Mouse (Mus musculus) T-cell, adult 2 months (primary cell): ENCODE data around the gene Tas1r3.

Experiments
- DNase-seq: peaks from one replicate; pipeline ENCODE4 v3.0.0; 2022; ENCODE audit warnings: low spot score

The Tas1r3 gene

DNA sequence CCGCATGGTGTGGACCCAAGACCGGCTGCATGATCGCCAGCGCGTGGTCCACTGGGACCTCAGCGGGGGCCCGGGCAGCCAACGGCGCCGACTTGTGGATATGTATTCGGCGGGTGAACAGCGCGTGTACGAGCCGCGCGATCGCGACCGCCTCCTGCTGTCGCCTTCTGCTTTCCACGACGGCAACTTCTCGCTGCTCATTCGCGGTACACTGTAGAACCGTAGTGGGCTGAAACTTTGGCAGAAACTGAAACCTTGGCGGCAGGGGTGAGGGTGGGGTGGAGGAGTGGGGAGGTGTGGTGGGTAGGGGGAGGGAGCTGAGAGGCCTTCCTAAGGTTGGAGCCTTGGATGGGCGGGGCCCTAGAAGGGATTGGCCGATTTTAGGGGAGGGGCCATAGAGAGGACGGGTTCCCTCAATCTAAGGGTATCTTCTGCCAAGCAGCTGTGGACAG lies 22.1 kb downstream of the Tas1r3 start:
- DNase-seq, result peak; percentile 79

DNA sequence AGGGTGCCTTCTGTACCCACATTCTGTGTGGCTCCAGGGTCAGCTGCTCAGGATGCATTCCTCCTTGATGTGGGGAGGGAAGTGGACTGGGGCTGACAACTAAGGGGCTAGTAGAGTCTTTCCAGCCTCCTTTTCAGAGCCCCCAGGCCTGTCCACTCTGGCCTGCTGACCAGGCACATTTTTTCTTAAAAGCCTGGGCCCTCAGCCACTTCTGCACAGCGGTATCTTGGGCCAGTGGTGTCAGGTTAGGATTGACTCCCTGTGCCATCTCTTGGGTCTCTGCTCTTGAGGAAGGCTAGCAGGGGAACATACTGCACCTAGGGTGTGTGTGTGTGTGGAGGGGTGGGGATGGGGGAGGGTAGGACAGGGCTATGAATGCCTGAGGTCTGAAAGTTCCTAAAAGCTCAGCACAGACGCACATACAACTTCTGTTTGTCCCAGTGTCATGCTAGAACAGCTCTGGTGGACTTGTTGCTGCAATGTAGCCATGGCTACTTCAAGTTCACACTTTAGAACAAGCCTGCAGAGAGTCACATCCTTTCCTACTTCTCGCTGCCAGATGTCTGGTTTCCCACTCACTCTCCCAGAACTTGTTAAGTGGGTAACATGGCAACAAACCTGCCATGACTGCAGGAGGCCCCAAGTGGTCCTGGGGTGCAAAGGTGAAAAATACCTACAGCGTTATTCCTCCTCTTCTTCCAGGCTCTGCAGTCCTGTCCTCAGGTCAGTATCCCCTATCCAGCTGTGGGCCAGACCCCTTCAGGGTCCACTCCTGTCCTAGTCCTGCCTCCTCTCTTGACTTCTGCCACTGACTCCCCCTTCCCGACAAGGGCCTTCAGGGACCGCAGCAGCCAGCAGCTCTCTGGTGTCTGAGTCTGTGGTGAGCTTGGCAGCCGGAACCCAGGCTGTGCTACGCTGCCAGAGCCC lies 22.8 kb downstream of the Tas1r3 start:
- no peak for DNase-seq

DNA sequence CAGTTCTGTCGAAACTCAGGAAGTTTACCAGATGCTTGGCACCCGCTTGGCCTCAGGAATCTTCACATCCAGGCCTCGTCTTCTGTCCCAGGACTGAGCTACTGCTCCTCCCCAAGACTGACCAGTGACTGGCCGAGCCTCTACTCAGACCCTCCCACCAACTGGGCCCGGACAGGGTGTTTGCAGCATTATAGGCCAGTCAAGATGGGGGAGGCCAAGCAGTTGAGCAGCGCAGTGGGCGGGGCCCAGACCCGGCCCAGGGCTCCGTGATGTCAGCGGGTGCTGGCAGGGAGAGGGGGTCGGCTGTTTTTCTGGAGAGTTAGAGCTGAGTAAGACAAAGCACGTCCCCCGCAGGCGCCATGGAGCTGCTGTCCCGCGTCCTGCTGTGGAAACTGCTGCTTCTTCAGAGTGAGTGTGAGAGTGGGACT lies 23.7 kb downstream of the Tas1r3 start, which contains the start of gene Mxra8:
Mxra8 (plus strand) TSS at position 198 of the 428 bp plus-strand sequence.
- DNase-seq, result no peak

DNA sequence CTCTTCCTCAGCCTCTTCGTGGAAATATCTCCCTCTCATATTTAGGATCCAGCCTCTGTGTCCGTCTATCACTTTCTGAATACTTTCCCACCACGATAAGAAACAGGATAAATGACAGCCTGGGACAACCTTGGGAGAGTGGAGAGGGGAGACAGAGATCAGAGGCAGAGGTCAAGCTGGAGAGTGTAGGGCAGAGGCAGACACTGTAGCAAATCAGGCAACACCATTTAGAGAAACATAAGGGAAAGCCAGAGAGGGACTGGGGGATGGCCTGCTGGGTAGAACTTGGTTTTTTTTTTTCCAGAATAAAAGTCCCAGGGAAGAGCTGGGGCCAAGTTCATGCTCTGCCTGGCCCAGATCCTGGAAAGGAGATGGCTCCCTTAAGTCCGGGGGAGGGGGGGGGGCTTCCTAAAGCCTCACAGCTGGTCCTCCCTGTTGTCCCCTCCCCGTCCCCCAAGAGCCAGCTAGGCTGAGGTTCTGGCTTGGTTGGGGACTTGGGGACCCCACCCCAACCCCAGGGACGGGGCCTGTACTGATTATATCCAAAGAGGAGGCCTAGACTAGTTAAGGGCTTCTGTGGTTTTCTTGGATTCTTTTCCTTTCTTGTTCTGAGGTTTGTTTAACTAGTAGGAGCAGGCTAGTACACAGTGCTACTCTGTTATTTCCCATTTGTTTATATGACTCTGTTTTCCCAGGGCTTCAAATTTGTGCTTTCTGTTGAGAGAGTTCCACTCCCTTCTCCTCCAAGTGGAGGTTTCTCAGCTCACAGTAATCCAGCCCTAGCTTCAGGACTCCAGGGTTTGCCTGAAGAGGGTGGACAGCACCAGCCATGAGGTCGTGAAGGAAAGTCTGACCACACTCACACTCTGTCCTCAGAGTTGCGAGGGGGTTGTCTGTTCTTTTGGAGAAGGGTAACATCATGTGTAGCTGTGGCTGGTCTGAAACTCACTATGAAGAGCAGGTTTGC lies 24.7 kb downstream of the Tas1r3 start:
- no peak for DNase-seq

DNA sequence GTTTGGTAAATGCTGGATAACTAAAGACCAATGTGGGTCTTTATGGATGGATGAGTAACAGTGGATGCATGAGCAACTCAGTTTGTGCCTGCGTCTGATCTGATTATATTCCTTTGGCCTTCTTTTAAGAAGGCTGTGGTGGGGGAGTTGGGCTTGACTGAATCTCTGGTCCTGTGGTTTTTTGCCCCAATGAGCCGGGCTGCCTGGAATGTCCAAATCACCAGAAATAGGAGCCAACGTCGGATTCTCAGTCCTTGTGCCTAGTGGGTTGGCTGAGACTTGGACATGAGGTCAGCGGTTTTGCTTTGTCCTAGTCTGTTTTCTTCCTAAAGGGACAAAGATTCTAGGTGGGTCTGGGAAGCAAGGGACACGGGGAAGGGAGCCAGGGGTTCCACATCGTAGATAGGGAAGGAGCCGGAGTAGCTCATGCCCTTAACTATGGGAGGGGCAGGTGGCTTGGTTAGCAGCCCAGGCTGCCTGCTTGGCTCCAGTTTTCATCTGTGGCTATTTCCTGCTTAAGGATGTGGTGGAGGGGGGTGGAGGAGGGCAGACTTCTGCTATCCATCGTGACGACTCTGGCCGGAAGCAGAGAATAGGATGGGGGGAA lies 25.7 kb downstream of the Tas1r3 start:
- no peak for DNase-seq

DNA sequence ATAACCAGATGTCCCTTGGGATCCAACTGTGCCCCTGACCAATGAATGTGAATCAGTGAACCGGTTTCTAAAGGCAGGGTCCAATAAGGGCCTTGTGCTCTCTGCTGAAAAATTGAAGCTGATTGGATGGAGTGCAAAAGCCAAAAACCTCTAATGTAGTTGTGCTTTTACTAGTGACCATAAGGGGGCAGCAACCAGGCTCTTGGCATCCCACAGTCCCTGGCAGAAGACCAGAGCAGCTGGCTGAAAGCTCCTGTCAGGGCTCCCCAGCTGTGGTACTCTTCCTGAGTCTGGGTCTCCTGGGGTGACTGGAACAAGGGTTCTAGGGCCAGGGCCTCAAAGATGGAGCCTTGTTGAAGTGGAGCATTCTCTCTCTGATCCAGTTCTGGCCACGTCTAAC lies 29.3 kb downstream of the Tas1r3 start:
- peak; percentile 77 for DNase-seq

DNA sequence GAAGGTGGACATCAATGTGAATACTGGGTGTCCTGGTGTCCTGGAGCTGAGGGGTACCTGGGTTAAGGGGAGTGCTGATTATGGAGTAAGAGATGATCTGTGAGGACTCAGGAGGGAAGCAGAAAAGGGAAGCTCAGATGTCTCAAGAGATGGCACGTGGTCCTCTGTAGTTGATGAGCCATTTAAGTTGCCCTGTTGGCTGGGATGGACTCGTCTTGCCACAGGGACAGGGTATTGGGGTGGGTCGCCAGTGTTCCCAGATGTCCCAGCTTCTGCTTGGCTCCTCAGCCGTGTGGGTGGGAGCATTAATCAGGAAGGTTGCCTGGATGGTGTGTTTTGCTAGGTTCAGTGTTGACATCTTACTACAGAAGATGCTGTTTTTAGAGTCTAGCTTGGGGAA lies 29.9 kb downstream of the Tas1r3 start:
- DNase-seq, result no peak

DNA sequence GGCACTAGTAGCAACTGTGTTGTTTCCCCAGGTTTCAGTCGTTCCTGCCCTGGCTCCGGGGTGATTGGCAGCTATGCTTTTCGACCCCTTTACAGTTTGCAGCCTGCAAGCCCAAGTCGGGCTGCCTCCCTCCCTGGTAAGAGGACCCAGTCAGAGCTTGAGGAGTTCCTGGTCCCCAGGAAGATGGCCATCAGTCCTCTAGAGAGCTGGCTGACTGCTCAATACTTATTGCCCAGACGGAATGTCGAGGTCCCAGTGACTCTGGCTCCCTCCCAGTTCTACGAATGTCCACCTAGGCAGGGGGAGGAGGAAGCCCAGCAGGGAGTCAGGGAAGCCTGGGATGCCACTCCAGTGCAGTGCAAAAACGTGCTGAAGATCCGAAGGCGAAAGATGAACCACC lies 30.8 kb downstream of the Tas1r3 start:
- DNase-seq, result no peak

DNA sequence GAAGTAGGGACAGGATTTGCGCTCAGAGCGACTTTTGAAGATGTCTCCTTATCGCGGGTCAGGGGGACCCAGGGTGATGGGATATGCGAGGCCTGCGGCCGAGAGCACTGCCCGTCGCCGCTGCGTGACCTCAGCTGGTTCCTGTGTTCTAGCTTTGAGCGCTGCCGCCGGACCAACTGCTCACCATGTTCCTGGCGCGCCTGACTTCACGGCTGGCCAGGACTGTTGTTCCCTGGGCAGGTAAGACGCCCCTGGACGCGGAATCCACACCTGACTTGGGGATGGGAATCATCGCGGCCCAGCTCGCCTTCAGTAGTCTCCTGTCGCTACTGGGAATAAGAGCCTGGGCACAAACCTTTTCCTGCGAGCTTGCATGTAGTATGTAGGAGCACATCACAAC lies 31.3 kb downstream of the Tas1r3 start:
- no peak for DNase-seq

DNA sequence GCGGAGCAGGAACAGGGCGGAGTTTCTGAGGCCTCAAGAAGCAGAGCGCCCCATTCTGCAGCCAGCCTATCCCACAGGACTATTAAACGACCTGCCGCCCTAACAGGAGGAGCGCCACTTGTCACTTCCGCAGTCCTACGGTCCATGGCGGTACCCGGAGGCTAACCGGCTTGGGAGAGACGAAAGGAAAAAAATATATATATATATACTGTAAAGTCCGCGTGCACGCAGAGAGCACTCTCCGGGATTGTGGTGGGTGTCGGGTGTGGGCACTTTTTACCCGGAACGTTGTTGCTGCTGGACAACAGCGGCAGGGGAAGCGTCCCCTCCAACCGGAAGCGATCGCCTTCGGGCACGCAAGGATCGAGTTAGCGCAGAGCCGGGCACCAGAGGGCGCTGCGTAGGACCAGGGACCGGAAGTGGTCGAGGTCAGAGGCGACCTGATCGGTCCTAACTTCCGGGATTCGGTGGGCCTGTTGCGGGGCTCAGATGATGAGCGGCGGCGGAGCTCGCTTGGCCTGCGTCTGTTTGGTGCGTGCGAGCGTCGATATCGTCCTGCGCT lies 31.9 kb downstream of the Tas1r3 start, which contains the start of gene Aurkaip1:
Aurkaip1 (plus strand) TSS at position 68 of the 562 bp plus-strand sequence.
- DNase-seq, result peak; percentile 88

DNA sequence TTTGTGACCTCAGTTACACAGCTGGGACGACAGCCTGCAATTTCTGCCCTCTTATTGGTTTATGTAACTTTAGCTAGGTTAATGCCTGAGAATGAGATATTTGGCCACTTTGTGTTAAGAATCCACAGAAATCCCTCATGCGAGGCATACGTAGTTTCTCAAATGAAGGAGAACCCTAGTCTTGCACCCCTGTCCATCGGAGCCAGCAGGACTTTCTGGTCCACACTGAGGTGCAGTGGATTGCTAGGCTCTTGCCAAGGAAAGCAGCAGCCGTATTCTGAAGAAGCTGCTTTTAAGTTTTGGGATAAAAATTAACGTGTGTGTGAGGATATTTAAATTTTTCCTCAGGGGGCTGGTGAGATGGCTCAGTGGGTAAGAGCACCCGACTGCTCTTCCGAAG lies 32.6 kb downstream of the Tas1r3 start:
- no peak for DNase-seq

DNA sequence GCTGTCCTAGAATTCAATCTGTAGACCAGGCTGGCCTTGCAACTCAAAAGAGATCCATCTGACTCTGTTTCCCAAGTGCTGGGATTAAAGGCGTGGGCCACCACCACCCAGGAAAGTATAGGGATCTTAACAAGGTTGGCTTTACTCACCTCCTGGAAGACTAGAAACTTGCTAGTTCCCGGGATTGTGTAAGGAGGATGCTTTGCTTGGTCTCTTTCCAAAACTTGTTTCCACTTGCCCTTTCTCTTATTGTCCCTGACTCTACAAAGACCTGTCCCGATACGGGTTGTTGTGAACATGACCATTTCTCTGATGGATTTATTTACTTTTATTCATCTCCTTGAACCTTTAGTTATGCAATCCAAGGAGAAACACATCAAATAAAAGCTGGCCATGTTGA lies 33.3 kb downstream of the Tas1r3 start:
- DNase-seq, result no peak

DNA sequence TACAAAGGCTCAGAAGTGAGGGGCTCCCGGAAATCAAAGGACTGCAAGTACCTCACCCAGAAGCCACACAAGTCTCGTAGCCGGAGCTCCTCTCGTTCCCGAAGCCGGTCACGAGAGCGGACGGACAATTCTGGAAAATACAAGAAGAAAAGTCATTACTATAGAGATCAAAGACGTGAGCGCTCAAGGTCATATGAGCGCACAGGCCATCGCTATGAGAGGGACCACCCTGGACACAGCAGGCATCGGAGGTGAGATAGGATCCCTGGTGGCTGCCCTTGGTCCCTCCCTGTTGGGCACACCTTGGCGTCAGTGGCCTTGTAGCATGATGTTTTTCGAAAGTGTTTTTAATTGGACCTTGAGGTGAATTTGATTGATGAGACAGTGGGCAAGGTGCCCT lies 39.7 kb downstream of the Tas1r3 start:
- no peak for DNase-seq

DNA sequence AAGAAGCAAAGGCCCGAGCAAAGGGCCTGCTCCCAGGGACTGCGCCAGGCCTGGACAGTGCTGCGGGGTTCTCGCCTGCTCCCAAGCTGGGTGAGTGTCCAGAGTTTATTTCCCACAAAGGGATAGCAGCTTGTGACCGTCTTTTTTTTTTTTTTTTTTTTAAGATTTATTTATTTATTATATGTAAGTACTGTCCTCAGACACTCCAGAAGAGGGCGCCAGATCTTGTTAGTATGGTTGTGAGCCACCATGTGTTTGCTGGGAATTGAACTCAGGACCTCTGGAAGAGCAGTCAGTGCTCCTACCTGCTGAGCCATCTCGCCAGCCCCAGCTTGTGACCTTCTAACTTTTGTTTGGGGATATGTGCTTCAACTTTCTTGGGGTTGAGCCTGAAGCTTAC lies 42.1 kb downstream of the Tas1r3 start:
- DNase-seq, result peak; percentile 46

DNA sequence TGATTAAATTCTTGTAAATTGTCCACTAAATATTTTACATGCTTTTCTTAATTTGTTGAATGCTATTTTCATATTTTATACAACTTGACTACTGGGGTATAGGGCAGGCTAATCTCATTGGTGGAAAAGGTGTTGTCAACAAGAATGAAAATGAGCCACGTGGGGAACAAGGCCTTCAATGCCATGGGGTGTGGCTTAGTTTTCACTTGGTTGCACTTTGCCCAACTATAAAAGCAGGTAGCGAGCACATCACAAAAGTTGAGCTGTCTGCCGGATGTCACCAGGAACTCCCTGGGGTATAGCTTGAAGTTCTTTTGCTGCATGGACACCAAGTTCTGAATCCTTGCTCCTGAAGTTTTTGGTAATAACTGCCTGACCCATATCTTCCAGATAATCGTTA lies 45.6 kb downstream of the Tas1r3 start:
- no peak for DNase-seq

DNA sequence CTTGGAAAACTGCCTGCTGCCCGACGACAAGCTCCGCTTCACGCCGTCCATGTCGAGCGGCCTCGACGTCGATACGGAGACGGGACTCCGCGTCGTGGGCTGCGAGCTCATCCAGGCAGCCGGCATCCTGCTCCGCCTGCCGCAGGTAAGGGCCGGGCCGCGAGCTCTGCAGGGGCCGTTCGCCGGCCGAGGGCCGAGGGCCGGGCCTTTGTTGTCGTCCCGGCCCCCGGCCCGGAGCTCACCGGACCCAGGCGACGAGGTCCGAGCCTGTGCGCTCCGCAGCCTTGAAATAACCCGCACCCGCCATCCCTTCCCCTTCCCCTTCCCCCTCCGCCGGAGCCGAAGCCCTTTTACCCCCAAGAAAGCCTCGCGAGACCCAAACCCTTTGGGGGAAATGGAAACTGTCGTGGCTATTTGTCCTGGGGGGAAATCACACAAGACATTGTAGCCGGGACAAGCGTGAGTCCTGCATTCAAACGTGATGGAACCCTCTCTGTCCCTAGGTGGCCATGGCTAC lies 50.4 kb downstream of the Tas1r3 start:
- DNase-seq, result peak; percentile 33

DNA sequence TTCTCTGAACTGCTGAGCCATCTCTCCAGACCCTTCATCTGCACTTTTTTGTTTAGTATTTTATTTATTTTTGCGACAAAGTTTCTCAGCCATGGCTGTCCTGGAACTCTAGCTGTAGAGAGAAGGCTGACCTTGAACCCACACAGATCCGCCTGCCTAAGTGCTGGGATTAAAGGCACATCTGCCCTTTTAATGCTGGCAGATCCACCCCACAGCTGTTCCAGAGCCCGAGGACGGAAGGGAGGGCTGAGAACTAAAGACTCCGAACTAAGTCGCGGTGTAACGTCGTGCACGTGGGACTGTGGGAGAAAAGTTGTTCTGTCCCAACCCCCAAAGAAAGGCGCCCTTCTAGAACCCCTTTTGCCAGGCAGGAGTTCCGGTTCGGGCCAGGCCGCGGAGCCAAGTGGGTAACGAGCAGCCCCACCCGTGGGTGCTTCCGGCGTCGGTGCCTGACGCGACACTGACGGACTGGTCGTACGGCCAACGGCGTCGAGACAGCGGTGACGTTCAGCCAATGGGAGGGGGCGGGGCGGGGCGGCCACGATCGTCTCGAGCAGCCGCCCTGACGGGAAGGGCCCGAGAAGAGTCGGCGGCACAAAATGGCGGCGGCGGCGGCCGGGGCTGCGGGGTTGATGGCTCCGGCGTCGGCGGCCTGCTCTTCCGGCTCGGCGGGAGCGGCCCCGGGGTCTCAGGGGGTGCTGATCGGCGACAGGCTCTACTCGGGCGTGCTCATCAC lies 51.1 kb downstream of the Tas1r3 start, which contains the start of gene Ccnl2:
Ccnl2 (plus strand) TSS at position 561 of the 736 bp plus-strand sequence.
- DNase-seq, result peak; percentile 95
